Mouse (Mus musculus) forebrain, embryonic 10.5 days (tissue): ENCODE results near the gene Magi1. TPM values are rescaled to one million over a fixed set of nuclear protein-coding genes. Genes with fewer than 3 reads are reported as not detected.

Experiments used
- DNase-seq: peaks from one replicate; pipeline ENCODE4 v3.0.0-alpha.2; 2017; ENCODE audit warnings: low spot score; ENCODE audit errors: extremely low spot score
- H3K27ac ChIP-seq: fragments of 300-500 bp; sonication (generic); 2 replicates; pipeline ENCODE4 v1.5.1; 2016; ENCODE audit warnings: mild to moderate bottlenecking
- H3K27me3 ChIP-seq: fragments of 300-500 bp; sonication (generic); 2 replicates; pipeline ENCODE4 v1.6.1; 2016; ENCODE audit warnings: mild to moderate bottlenecking; ENCODE audit not compliant: poor library complexity, severe bottlenecking
- H3K36me3 ChIP-seq: fragments of 300-500 bp; sonication (generic); replicated peaks from 2 replicates; pipeline ENCODE4 v1.6.1; 2016; ENCODE audit warnings: mild to moderate bottlenecking, moderate library complexity
- H3K4me1 ChIP-seq: fragments of 300-500 bp; sonication (generic); 2 replicates; pipeline ENCODE4 v1.6.1; 2016
- H3K4me3 ChIP-seq: fragments of 300-500 bp; sonication (generic); 2 replicates; pipeline ENCODE4 v1.5.1; 2016; ENCODE audit warnings: mild to moderate bottlenecking, moderate library complexity
- H3K9me3 ChIP-seq: fragments of 300-500 bp; sonication (generic); 2 replicates; pipeline ENCODE4 v1.6.1; 2016; ENCODE audit warnings: mild to moderate bottlenecking, moderate library complexity
- whole genome bisulfite sequencing: fragments of 180-500 bp; shearing (Covaris S2); methylation state at CpG from one replicate; pipeline ENCODE4 v1.1.7; 2016; 5-methylcytosine and 5-hydroxymethylcytosine counted together
- polyA plus RNA-seq: library from polyadenylated mRNA; unstranded; fragments of >200 nt; fragmentation: Nextera tagmentation; extraction: Ambion mirVana; gene quantifications from 2 replicates; pipeline ENCODE4 v1.2.1, GENCODE M21; 2016

The Magi1 gene
- polyA plus RNA-seq, 1 experiment from 2014 or later = 31.0 TPM

DNA sequence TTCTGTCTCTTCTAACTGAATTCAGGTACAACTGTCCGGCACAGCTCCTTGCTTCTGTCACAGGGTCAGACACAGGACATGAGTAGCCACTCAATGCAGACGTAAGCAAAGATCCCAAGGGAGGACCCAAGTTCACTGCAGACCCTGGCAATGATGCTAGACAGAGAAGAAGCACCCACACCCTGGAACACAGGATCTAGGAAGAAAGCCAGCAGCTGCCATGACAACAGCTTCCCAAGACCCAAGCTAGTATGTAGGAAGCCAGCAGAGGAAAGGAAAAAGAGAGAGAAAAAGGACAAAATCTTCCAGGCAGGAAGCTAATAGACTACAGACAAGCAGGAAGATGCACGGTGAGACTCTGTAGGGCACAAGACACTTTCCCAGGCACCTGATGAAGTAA, 213.0 kb downstream of the Magi1 start:
- 86% methylated on average over 3 of the region's 3 CpGs for WGBS
- no peak for DNase-seq
- Histone ChIP-seq H3K27me3 (no peaks in the 10 kb centered on the region), H3K4me3 (no peak overlapping the region), H3K27ac (0 out of 2 replicates have a peak overlapping the region, but pooled peaks have one; percentile 30), H3K9me3 (no peaks in the 10 kb centered on the region), H3K36me3 (no peaks in the 10 kb centered on the region), H3K4me1 (peaks cover 57% of the 10 kb centered on the region)

DNA sequence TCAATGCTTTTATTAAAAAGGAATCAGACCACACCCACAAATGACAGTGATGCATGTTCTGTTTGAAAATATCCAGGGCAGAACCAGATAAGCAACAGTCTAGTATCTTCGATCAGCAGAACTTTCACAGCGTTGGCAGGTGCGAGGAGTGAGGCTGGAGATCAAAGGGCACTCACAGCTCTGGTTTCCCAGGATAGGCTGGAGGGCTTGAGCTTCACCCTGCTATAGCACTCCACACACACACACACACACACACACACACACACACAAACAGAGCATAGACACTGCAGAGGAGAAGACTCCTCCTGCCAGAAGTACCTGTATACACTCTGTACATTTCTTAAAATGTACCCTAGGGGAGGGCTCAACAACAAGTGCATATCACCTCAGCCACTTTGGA, 214.3 kb downstream of the Magi1 start:
- Histone ChIP-seq H3K4me1 (peaks cover 55% of the 10 kb centered on the region), H3K27ac (no peak overlapping the region)

DNA sequence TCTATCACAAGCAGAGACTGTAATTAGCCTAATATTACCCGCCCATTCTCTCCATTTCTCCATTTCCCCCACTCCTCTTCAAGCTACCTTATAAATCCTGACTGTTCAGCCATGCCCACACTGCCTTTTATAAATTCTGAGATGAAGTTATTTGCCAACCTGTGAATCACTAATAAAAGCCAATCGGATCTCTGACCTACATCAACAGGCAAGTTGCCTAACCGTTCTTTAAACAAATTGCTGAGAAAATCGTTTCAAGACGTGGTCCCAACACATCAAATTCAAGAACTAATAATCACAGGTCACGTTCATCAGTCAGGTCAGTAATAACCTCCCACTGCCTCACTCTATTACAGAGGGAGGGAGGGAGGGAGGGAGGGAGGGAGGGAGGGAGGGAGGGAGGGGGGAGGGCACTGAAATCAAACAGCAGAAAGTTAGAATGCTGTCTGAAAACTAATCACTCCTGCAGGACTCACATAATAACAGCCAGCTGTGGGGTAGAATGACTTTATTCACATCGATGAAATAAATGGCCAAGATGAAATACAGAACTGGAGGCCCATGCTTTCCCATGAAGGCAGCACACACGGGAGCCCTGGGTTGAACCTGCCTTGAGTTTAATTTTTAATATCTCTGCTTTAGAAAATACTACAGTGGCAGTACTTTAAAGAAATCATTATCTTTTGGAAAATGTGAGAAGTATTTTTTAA, 215.8 kb downstream of the Magi1 start:
- no peaks in the 10 kb centered on the region for H3K27me3 ChIP-seq
- H3K4me1 ChIP-seq = peaks cover 49% of the 10 kb centered on the region
- H3K4me3 ChIP-seq = no peak overlapping the region
- WGBS = 49% methylated on average over 8 of the region's 8 CpGs
- H3K27ac ChIP-seq = 0 out of 2 replicates have a peak overlapping the region, but pooled peaks have one; percentile 40
- no peak for DNase-seq
- no peaks in the 10 kb centered on the region for H3K9me3 ChIP-seq
- no peaks in the 10 kb centered on the region for H3K36me3 ChIP-seq

More for the DNA sequence above, 214.3 kb downstream of the Magi1 start:
- WGBS = 70% methylated on average over 3 of the region's 3 CpGs
- Histone ChIP-seq H3K27me3 (no peaks in the 10 kb centered on the region), H3K4me3 (no peak overlapping the region), H3K9me3 (no peaks in the 10 kb centered on the region), H3K36me3 (no peaks in the 10 kb centered on the region)
- DNase-seq = no peak

DNA sequence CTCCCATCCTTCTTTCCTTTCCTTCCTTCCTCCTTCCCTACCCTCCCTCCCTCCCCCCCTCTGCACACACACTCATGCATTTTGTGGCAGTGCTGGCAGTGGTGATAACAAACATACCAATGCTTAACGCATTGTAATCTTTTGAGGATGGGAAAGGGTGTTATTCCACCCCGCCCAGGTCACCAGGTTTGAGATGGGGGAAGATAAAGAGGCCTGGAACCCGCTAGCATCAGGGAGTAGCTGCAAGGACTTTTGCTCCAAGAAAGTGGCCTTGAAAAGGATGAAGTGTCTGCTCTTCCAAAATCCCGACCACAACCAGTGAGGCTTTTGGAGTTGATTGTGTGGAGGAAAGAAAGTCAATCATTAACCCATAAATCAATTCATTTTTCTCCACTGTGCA, 218.9 kb downstream of the Magi1 start:
- Histone ChIP-seq H3K4me1 (peaks cover 48% of the 10 kb centered on the region), H3K27ac (no peak overlapping the region), H3K9me3 (no peaks in the 10 kb centered on the region), H3K36me3 (no peaks in the 10 kb centered on the region), H3K4me3 (no peak overlapping the region), H3K27me3 (no peaks in the 10 kb centered on the region)
- DNase-seq = no peak
- 82% methylated on average over 4 of the region's 4 CpGs for WGBS

DNA sequence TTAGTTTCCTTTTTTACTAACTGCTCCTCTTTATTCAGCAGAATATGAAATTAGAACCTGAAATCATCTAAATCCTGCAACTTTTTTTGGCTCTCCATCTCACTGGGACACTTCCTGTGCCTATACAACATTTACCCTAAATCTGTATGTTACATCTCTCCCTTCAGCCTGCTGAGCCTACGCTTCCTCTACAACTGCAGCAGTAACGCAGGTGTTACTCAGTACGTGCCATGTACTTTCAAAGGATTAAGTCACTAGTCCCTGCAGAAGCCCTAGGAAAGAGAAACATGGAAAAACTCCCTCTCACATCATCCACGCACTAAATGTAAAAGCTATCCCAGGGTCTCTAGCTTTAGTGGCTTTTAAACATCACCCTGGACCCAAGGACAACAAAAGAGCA, 220.2 kb downstream of the Magi1 start:
- DNase-seq = no peak
- H3K27ac ChIP-seq = no peak overlapping the region
- peaks cover 35% of the 10 kb centered on the region for H3K4me1 ChIP-seq
- WGBS = 93% methylated on average over 4 of the region's 4 CpGs
- no peak overlapping the region for H3K4me3 ChIP-seq
- H3K27me3 ChIP-seq = no peaks in the 10 kb centered on the region
- no peaks in the 10 kb centered on the region for H3K36me3 ChIP-seq
- H3K9me3 ChIP-seq = no peaks in the 10 kb centered on the region

DNA sequence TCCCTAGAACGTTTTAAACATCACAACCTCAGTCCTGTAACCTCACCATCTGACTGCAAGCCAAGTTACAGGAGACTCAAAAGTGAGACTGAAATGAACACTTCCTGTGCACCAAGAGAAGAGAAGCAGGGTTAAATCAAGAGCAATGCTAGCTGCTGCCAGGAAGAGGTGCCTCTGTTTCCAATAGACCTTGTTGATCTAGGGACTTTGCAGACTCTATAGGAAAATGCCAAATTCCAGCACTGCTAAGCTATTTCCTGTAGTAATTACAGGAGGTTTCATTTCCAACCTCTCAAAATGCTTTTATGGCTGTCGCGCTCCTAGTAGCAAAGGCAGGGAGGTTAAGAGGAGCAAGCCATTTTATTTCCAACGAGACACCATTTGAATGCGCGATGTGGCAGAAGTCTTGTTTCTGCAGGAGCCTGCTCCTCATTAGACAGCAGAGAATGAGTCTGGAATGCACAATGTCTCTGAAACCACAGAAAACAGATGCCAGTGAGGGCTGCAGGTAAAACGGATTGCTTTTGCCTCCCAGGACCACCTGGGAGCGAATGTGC, 222.2 kb downstream of the Magi1 start:
- Histone ChIP-seq H3K4me3 (no peak overlapping the region), H3K9me3 (no peaks in the 10 kb centered on the region), H3K4me1 (peaks cover 21% of the 10 kb centered on the region), H3K36me3 (no peaks in the 10 kb centered on the region), H3K27me3 (no peaks in the 10 kb centered on the region), H3K27ac (peak overlapping the region; percentile 44; the same call in 1 of the 2 replicates)
- no peak for DNase-seq
- 71% methylated on average over 8 of the region's 8 CpGs for WGBS

DNA sequence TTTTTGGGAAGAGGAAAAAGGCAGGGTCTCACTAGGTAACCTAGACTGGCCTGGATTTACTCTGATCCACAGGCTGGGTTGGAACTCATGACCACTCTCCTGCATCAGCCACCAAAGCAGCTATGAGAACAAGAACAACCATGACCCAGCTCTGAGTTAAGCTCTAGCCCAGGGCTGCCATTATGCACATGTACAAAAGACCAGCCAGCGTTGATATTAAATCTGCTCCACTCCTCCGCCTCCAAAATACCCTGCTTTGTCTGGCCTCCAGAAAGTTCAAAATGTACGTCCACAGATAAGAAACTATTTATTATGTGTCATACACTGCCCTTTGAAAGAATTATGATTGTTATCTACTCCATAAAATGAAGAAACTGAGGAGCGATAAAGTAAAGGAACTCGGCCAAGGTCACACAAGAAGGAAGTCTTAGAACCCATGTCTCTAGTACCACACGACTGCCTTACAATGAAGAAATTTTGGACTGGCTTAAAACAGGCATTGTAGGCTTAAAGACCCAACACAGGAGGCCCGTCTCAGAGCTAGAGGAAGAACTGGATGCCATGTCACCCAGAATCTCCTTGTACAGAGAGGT, 223.0 kb downstream of the Magi1 start:
- Histone ChIP-seq H3K4me3 (no peak overlapping the region), H3K36me3 (no peaks in the 10 kb centered on the region), H3K27ac (peak overlapping the region; percentile 44; the same call in 1 of the 2 replicates), H3K27me3 (no peaks in the 10 kb centered on the region), H3K9me3 (no peaks in the 10 kb centered on the region), H3K4me1 (peaks cover 21% of the 10 kb centered on the region)
- 94% methylated on average over 7 of the region's 7 CpGs for WGBS
- DNase-seq = no peak

DNA sequence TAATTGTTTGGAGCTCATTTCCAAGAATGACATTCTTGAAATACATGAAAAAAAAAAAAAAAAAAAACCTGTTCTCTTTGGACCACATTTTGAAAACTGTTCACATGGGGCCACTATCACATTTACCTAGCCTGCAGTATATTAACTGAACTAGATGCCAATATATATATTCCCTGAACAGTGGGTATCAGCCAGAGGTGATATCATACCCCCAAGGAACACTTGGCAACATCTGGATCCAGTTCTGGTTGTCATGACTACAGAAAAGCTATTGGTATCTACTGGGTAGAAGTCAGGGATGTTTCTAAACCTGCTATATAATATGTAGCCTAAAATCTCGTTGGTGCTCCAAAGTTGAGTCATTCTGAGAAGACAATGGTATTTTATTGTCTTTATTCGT, 224.6 kb downstream of the Magi1 start:
- H3K4me3 ChIP-seq = no peak overlapping the region
- H3K27ac ChIP-seq = no peak overlapping the region
- peaks cover 19% of the 10 kb centered on the region for H3K4me1 ChIP-seq
- 86% methylated on average over 2 of the region's 2 CpGs for WGBS
- H3K9me3 ChIP-seq = no peaks in the 10 kb centered on the region
- no peaks in the 10 kb centered on the region for H3K36me3 ChIP-seq
- no peak for DNase-seq
- H3K27me3 ChIP-seq = no peaks in the 10 kb centered on the region

DNA sequence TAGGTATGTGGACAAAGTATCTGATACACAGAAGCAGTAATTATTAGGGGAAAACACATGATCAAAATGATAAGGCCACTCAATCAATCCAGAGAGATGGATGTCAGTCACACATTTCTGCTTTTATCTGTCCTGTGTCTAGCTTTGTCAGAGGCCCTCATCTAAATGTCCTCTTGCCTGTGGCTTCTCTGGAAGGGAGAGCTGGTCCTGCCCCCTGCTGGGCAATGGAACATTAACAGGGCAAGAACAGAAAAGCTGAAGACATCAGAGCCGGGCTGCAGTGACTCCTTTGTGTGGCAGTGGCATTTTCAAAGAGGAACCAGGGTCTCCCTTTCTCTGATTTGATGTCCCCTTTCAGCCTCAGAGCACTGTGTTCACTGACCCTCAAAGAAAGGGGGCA, 229.8 kb downstream of the Magi1 start:
- Histone ChIP-seq H3K4me3 (no peak overlapping the region), H3K27ac (0 out of 2 replicates have a peak overlapping the region, but pooled peaks have one; percentile 6), H3K27me3 (no peaks in the 10 kb centered on the region), H3K4me1 (peaks cover 8% of the 10 kb centered on the region), H3K36me3 (peaks cover 3% of the 10 kb centered on the region), H3K9me3 (no peaks in the 10 kb centered on the region)
- WGBS = 14% methylated on average over 1 of the region's 1 CpGs
- peak; percentile 43 for DNase-seq

DNA sequence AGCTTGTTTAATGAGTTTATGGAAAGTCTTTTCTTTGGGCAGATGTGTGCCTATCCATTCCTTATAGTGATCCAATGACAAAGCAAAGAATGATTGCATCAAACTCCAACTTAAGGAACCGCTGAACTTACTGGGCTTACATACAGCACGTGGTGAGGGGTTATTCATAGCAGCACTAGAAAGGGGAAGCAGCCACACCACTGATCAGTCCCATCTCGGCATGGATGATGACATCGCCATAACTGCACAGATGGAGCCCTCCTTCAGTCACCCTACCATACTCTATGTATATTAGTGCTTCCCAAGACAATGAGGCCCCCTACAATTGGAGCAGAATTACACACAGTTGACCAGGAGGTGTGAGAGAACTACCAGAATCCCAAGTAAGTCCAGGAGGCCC, 238.5 kb downstream of the Magi1 start:
- 95% methylated on average over 4 of the region's 4 CpGs for WGBS

DNA sequence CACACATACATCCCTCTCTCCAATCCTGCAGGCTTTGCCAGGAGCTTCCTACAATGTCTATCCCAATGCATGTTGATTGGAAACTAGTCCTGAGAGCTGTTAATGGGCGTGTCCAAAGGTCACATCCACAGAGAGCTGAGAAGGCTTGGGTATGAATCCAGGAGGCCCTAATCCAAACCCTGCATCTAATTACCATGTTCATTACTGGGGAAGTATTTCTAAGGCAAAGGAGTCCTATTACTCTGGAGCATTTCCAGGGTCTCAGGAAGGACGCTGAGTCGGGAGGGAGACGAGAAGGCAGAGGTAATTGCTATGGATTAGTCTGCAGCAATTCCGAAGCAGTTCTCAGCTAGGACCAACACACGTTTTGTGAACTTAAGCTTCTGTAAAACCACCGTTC, 240.3 kb downstream of the Magi1 start:
- H3K4me1 ChIP-seq = peaks cover 18% of the 10 kb centered on the region
- WGBS = 71% methylated on average over 7 of the region's 7 CpGs
- no peaks in the 10 kb centered on the region for H3K27me3 ChIP-seq
- H3K27ac ChIP-seq = no peak overlapping the region
- H3K9me3 ChIP-seq = peaks cover 4% of the 10 kb centered on the region; the same call in 1 of the 2 replicates
- H3K36me3 ChIP-seq = peaks cover 3% of the 10 kb centered on the region
- no peak for DNase-seq
- H3K4me3 ChIP-seq = no peak overlapping the region

More for the DNA sequence above, 238.5 kb downstream of the Magi1 start:
- H3K27ac ChIP-seq = no peak overlapping the region
- peaks cover 11% of the 10 kb centered on the region for H3K36me3 ChIP-seq
- no peak for DNase-seq
- no peaks in the 10 kb centered on the region for H3K27me3 ChIP-seq
- H3K4me1 ChIP-seq = peaks cover 18% of the 10 kb centered on the region
- H3K4me3 ChIP-seq = no peak overlapping the region
- H3K9me3 ChIP-seq = no peaks in the 10 kb centered on the region

DNA sequence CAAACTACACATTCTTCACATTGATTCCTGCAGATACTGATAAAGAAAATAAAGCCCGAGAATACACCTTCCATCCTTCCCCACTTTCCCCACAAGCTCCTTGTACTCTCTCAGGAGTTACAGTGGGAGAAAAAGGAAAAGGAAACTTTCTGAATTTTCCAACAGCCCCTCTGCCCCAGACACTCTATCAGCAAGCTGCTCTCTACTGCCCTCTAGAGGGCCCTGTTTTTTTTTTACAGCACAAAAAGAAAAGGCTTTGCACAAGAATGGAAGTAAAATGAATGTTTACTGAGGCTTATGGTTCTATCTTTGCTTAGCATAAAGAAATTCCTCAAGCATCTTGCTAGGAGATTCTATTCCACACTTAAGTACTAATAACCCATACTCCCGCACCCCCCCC, 243.6 kb downstream of the Magi1 start:
- Histone ChIP-seq H3K36me3 (no peaks in the 10 kb centered on the region), H3K27ac (no peak overlapping the region), H3K4me3 (no peak overlapping the region), H3K27me3 (no peaks in the 10 kb centered on the region), H3K4me1 (peaks cover 30% of the 10 kb centered on the region), H3K9me3 (peaks cover 4% of the 10 kb centered on the region; the same call in 1 of the 2 replicates)
- no peak for DNase-seq
- WGBS = 76% methylated on average over 2 of the region's 2 CpGs

DNA sequence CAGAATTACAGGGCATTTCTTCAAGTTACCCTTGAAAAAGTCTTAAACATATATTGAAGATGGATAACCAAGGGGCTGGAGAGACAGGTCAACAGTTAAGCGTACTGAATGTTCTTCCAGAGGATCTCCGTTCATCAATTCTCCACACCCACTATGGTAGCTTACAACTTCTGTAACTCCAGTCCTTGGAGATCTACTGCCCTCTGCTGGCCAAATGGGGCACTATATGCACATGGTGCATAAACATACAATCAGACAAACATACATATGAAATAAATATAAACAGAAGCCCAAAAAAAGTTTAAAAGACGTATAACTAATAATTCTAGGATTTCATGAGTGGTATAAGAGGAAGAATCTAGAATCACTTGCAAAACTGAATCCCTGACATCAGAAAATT, 244.8 kb downstream of the Magi1 start:
- DNase-seq = no peak
- Histone ChIP-seq H3K9me3 (peaks cover 4% of the 10 kb centered on the region; the same call in 1 of the 2 replicates), H3K36me3 (no peaks in the 10 kb centered on the region), H3K4me3 (no peak overlapping the region), H3K27ac (no peak overlapping the region), H3K4me1 (peaks cover 35% of the 10 kb centered on the region), H3K27me3 (no peaks in the 10 kb centered on the region)
- WGBS = 93% methylated on average over 3 of the region's 3 CpGs
